Mouse (Mus musculus): Measurements from ENCODE around the gene Gm47841. TPM values are rescaled to one million over a fixed set of nuclear protein-coding genes. Genes with fewer than 3 reads are reported as not detected.

Gm47841 gene
- total RNA-seq, 1 experiment, result not detected

- DNase-seq (ENCODE audit: low read depth, low spot score), result no peak
- no peaks in the 10 kb centered on the region for H3K9me3 ChIP-seq (ENCODE audit: control insufficient read depth, insufficient read depth, low read depth, low read length)
- in situ Hi-C loops (cut with MboI; ENCODE audit: low sequenced_read_pairs in 2 of 2, unreplicated experiment in 2 of 2), result no loop called here
- no peaks in the 10 kb centered on the region for H3K4me1 ChIP-seq (ENCODE audit: control insufficient read depth in 2 of 2, insufficient read depth in 2 of 2, low read length in 2 of 2, poor library complexity in 1 of 2)
- no peak overlapping the region for H3K4me3 ChIP-seq (ENCODE audit: insufficient read depth in 1 of 2, low read depth in 1 of 2, low read length in 2 of 2, poor library complexity in 1 of 2, severe bottlenecking in 1 of 2)
- no peak overlapping the region for H3K9ac ChIP-seq (ENCODE audit: insufficient read depth, low read depth, low read length, poor library complexity, severe bottlenecking)
- H3K27ac ChIP-seq (ENCODE audit: insufficient read depth, low read depth, low read length, poor library complexity, severe bottlenecking), result no peak overlapping the region
- no peaks in the 10 kb centered on the region for H3K36me3 ChIP-seq (ENCODE audit: control insufficient read depth, insufficient read depth, low read length, poor library complexity, severe bottlenecking)
- TF ChIP-seq HCFC1 (IDR thresholded peaks at IDR 0.05; ENCODE audit: borderline replicate concordance, insufficient read depth, low read length) (no peak), CHD2 (IDR thresholded peaks at IDR 0.05; ENCODE audit: low read depth, low read length) (no peak), MAFK (IDR thresholded peaks at IDR 0.05; ENCODE audit: insufficient read depth, low read depth, low read length) (no peak), ZC3H11A (IDR thresholded peaks at IDR 0.05; ENCODE audit: borderline replicate concordance, low read depth, low read length) (no peak), ZNF384 (IDR thresholded peaks at IDR 0.05; ENCODE audit: low read depth, low read length) (no peak)
Measured at GRCm38 (mm10) chr15:101001685-101002084, 45.5 kb downstream of the Gm47841 start.

GRCm38 (mm10) chr15:100997090-100997489 lies 50.1 kb downstream of the Gm47841 start:
- Histone ChIP-seq H3K9me3 (ENCODE audit: control insufficient read depth, insufficient read depth, low read depth, low read length) (no peaks in the 10 kb centered on the region), H3K36me3 (ENCODE audit: control insufficient read depth, insufficient read depth, low read length, poor library complexity, severe bottlenecking) (no peaks in the 10 kb centered on the region), H3K27ac (ENCODE audit: insufficient read depth, low read depth, low read length, poor library complexity, severe bottlenecking) (no peak overlapping the region), H3K4me1 (ENCODE audit: control insufficient read depth in 2 of 2, insufficient read depth in 2 of 2, low read length in 2 of 2, poor library complexity in 1 of 2) (no peaks in the 10 kb centered on the region), H3K9ac (ENCODE audit: insufficient read depth, low read depth, low read length, poor library complexity, severe bottlenecking) (no peak overlapping the region), H3K4me3 (ENCODE audit: insufficient read depth in 1 of 2, low read depth in 1 of 2, low read length in 2 of 2, poor library complexity in 1 of 2, severe bottlenecking in 1 of 2) (no peak overlapping the region)
- no peak for DNase-seq (ENCODE audit: low read depth, low spot score)
- in situ Hi-C loops (cut with MboI; ENCODE audit: low sequenced_read_pairs in 2 of 2, unreplicated experiment in 2 of 2), result no loop called here
- TF ChIP-seq ZC3H11A (IDR thresholded peaks at IDR 0.05; ENCODE audit: borderline replicate concordance, low read depth, low read length), result peak; percentile 61
- TF ChIP-seq ZNF384 (IDR thresholded peaks at IDR 0.05; ENCODE audit: low read depth, low read length), result no peak
- TF ChIP-seq MAFK (IDR thresholded peaks at IDR 0.05; ENCODE audit: insufficient read depth, low read depth, low read length), result no peak
- no peak for TF ChIP-seq HCFC1 (IDR thresholded peaks at IDR 0.05; ENCODE audit: borderline replicate concordance, insufficient read depth, low read length)
- no peak for TF ChIP-seq CHD2 (IDR thresholded peaks at IDR 0.05; ENCODE audit: low read depth, low read length)

Other genes with a start within 250 kb of the Gm47841 start
- 6.1 and 7.7 TPM in 2 replicates for gene Scn8a, start 177.5 kb downstream of the Gm47841 start, total RNA-seq (2012; rRNA removed)
- 7.1 and 8.6 TPM in 2 replicates for gene Fignl2, start 31.2 kb upstream of the Gm47841 start, total RNA-seq (2012; rRNA removed)
- not detected in 2 replicates for gene Ankrd33, start 68.4 kb upstream of the Gm47841 start, total RNA-seq (2012; rRNA removed)
- 2.5 and 3.3 TPM in 2 replicates for gene Acvrl1, start 81.1 kb upstream of the Gm47841 start, total RNA-seq (2012; rRNA removed)
- 26.4 and 43.4 TPM in 2 replicates for gene Acvr1b, start 126.7 kb upstream of the Gm47841 start, total RNA-seq (2012; rRNA removed)
- 10.8 and 12.9 TPM in 2 replicates for gene Grasp, start 176.8 kb upstream of the Gm47841 start, total RNA-seq (2012; rRNA removed)
- gene Nr4a1, start 206.9 kb upstream of the Gm47841 start, total RNA-seq (2012; rRNA removed), result 8.5 and 12.1 TPM in 2 replicates
- gene Atg101, start 236.9 kb upstream of the Gm47841 start, total RNA-seq (2012; rRNA removed), result 116 and 119 TPM in 2 replicates
- 0.22 and 0.32 TPM in 2 replicates for gene 6030408B16Rik, start 245.8 kb upstream of the Gm47841 start, total RNA-seq (2012; rRNA removed)

Data from ES-E14 (cell line).